Mouse (Mus musculus): ENCODE results near the gene Dnmt1. TPM values are rescaled to one million over a fixed set of nuclear protein-coding genes. Genes with fewer than 3 reads are reported as not detected.

Gene Dnmt1
- total RNA-seq, 2 experiments from 2014 or later, result 204 to 244 TPM

DNA sequence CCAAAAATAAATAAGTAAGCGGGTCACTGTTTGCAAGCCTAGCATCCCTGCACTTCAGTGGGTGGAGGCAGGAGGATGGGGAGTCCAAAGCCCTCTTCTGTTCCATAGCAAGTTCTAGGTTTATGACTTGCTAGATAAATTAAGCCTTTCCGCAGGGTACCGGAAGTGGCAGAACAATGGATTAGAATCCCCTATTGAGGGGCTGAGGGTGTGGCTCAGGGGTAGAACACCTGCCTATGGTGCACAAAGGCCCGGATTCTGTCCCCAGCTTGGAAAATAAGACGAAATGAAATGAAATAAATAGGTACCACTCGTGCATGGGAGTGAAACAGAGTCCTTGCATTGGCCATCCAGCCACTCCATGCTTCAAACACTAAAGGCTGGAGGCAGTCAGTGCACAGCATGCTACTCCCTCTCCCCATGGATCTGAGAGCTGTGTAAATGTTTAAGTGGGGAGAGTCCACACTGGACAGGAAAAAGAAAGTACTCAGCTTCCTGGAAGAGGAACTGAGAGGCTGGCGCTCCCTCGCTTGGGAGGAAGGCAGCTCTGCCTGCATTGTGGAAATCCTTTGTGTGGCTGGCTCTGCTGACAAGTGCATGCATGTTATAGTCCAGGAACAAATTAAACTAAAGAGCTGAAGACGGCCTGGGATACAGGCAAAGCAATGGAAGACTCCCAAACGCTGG, 18.9 kb upstream of the Dnmt1 start:
- ATAC-seq (replicated peaks; ENCODE audit: poor library complexity, severe bottlenecking), result no peak

DNA sequence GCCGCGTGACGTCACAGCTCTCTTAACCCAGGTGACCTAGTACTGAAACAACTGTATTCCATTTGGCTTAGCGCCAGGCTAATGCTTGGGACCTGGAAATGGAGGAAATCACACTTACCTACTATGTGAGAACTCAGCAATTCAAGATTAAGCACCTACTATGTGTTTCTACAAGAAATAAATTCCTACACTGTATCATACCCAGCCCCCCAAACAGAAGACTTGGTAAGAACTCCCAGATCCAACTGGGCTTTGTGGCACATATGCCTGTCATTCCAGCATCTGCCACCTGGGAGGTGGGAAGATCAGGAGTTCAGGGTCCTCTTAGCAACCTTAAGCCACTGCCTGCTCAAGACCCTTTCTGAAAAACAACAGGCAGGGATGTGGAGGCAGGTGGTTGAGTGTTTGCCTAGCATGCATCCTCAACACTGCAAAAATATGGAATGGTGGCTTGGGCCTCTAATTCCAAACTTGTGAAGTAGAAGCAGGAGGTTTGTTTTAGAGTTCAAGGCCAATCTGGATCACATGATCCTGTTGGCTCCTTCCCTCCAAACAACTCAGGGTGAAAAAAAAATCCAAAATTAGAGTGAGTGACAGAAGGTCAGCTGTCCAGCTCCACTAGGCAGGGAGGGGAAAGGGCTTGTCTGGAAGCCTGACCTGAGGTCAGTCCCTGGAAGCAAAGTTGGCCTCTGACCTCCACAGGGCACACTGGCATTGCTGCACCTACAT, 17.4 kb upstream of the Dnmt1 start:
- ATAC-seq (replicated peaks; ENCODE audit: poor library complexity, severe bottlenecking), result no peak

DNA sequence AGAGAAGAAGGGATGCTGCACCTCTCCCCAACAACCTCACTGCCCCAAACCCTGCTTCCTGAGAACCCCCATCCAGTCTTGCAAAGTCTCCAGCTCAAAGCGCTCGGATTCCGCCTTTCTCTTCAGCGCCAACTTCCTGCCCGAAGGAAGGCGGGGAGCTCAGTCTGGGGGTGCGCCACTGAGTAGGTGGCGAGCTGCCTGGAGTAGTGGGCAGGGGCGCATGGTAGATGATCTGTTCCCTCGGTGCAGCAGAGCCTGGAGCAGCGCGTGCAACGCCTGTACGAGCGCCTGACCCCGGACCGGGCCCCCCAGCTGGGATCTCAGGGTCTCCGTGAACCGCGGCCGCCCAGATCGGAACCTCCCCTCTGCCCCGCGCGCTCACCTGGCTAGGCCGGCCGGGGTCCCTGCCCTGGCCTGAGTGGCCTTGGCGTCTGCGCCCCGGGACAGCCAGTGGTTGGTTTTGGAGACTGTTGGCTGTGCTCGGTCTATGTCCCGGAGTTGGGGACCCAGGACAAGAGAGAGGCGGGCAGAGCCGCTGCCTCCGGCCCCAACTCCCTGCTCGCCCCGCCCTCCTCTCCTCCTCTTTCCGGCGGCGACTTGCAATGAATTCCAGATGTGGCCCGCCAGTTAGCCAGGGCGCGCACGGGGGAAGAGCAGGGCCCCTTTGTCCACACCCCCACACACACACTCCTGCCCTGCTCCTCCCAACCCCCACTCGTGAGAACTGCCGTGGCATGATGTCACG, 16.7 kb upstream of the Dnmt1 start, which contains the start of gene S1pr2:
TSS of gene S1pr2 (minus strand) at position 566 of the 745 bp plus-strand sequence.
- peak; percentile 69 for ATAC-seq (replicated peaks; ENCODE audit: poor library complexity, severe bottlenecking)

DNA sequence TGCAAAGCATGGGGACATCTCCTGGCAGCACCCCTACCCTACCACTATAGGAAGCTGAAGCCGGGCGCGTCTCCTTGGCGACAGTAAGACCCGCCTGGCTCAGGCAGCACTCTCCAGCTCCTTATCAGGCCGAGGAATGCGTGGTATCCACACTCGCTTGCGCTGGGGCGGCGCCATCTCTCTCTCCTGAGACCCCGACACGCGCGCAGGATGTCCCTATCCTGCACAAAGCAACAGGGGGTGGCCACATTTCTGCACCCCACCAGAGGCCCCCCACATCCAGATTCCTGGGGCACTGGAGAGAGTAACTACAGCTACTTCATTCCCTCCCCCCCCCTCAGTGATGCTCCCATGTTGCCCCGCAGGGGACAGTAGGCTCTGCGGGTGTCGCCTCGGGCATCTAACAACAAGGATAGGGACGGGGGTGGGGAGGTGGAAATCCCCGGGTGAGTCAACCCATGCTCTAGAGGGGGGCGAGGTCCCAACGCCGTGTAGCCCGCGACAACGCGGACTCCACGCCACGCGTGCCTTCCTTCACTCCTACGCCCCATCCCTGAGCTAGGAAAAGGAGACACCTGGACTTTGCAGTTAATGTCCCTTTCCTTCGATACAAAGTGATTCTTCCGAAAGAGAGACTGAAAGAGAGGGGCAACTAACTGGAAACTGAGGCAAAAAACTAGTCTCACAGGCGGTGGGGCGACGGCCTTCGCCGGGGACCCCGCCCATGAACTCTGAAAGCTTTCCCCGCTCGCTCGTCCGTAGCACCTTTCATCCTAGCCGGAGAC, 15.9 kb upstream of the Dnmt1 start:
- no peak for ATAC-seq (replicated peaks; ENCODE audit: poor library complexity, severe bottlenecking)

DNA sequence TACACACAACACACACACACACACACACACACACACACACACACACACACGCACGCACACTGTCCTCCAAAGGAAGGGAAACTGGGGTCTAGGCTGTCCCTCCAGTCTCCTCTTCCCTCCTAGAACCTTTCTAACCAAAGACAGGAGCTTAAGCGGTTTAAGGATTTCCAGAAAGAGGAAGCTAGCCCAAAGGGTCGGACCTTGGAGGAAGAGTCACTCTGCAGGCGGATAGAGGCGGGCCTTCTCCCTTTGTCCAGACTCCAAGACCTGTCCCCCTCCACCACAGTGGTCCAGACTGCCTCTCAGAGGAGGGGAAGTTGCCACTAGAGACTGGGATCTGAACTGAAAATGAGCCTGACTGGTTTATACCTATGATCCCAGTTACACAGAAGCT, 14.0 kb upstream of the Dnmt1 start:
- peak; percentile 84 for ATAC-seq (replicated peaks; ENCODE audit: poor library complexity, severe bottlenecking)

DNA sequence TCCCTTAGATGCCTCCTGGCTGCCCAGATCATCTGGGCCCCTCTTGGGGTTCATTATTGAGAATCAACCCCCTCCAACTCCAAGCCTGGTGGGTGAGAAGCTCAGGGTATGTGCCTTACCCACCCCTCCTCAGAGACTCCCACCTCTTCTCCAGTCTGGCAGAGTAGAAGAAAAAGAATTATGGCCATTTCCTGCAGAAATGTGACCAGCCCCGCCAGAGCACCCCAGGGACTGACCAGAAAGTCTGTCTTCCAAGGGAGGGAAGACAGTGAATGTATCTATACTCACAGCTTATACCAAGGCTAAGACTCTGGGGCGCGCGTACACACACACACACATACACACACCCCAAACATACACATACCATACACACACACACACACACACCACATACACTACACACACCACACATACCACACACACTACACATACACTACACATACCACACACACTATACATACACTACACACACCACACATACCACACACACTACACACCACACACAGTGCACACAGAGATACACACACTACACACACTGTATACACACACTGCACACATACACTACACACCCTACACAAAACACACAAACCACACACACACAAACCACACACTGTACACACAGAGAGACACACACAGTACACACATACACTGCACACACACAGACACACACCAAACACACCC, 13.5 kb upstream of the Dnmt1 start:
- ATAC-seq (replicated peaks; ENCODE audit: poor library complexity, severe bottlenecking), result no peak

DNA sequence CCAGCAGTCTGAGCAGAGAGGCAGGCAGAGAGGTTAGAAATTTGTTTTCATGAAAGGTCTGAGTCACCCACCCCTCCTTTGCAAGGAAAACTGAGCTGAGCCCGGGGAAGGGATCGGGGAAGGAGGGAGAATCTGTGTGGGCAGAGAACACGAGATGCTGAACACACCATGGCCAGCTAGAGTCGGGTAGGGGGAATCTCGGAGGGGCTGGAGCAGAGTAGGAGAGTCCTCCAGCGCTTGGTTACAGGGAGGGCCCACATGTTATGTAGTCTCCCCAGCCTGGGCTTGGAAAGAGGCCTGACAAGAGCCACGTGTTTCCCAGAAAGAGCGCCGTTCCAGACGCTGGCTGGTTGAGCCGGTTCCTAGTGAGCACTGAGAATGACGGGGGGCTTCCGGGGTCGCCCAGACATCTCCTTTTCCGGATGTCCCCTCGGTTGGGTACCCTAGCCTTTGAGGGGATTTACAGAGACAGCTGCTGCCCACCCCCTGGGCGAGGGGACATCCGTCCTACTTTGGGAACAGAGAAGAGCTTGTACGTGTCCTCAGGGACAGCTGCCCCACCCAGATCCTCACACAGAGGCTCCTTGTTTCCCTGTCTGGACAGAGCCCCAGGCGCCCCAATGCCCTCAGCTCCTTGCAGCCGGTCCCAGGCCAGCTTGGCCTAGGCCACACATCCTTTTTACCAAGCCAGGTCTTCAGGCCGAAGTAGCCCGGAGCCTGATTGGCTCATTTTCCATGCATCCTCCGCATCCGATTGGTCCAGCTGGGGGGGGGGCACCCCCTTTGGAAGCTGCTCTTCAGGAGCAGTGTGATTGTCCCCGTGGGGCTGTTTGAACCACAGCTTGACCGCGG, 12.7 kb upstream of the Dnmt1 start:
- no peak for ATAC-seq (replicated peaks; ENCODE audit: poor library complexity, severe bottlenecking)

DNA sequence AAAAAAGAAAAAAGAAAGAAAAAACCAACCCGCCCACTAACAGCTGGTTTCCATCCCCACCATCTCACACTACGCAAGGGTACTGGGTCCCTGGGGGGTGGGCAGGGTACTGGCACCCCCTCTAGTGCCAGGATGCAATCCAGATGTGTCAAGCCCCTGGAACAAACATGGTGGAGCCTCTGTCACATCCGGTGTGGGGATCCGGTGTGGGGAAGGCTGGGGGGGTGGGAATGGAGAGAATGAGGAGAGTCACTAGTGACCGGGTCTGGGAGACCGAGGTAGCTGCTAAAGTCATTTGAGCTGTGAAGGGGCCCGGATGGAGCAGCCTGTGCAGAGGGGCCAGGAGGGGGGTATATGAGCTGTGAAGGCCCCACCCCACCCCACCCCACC, 12.1 kb upstream of the Dnmt1 start:
- no peak for ATAC-seq (replicated peaks; ENCODE audit: poor library complexity, severe bottlenecking)

DNA sequence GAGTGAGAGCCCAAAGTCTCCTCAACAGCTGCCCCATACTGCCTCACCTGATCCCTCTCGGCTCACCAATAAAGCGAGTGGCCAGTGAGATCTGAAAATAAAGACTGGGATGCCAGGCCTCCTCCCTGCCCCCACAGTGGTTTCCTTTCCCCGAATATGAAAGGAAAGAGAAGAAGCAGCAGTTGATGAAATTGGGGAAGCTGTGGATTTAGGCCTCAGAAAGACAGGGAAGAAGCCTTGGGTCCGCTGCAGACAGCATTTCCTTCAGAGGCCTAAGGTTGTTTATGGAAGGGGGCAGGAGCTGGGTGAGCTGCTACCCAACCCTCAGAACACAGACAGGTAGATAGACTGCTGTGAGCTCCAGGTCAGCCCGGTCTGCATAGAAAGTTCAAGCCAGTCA, 7.1 kb upstream of the Dnmt1 start:
- ATAC-seq (replicated peaks; ENCODE audit: poor library complexity, severe bottlenecking), result peak; percentile 66

DNA sequence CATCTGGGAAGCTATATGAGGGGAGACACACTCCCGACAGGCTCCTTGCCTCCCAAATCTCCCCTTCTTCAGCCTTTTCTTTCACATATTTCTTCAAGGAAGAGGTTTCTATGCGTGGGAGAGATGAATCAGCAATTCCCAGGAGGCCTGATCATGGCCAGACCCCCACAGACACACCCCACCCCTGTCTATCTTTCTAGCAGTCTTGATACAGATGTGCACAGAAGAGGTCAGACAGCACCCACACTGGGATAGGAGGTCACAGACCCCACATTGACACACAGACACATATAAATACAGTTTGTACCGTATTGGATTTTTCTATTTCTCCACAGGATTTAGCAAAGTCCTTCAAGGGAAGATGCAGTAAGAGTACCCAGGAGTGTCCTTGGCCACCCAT, 6.3 kb upstream of the Dnmt1 start:
- ATAC-seq (replicated peaks; ENCODE audit: poor library complexity, severe bottlenecking), result no peak

DNA sequence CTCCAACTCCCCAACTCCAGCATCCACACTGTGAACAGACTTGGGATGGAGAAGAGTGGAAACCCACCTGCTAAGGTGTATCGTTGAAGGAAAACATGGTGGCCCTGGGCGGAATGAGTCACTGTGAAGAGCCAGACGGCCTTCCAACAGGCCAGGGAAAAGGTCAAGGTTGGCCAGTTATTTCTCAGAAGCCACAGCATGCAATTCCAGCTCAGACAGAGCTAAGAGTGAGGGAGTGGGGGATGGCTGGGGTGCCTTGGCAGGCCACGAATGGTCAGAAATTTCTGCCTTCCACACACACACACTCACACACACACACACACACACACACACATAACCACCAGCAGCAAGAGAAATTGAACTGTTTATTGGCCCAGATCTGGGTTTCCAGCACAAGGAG, 5.9 kb upstream of the Dnmt1 start:
- ATAC-seq (replicated peaks; ENCODE audit: poor library complexity, severe bottlenecking), result no peak

DNA sequence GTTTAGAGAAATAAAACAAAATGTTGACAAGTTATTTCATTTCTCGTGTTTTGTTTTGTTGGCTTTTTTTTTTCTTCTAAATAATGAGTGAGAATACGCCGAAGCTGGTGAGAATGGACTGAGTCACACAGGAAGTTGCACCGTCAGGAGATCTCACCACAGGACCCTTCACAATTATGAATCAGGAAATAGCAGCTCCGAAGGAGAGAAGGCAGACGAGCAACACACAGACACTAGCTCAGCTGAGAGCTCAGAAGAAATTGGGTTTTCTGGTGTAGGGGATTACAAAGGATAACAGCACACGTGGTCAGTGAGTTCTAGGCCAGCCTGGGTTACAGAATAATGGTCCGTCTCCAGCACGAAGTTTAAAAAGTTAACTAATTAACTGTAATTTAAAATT, 1.9 kb upstream of the Dnmt1 start:
- peak; percentile 98 for ATAC-seq (replicated peaks; ENCODE audit: poor library complexity, severe bottlenecking)

DNA sequence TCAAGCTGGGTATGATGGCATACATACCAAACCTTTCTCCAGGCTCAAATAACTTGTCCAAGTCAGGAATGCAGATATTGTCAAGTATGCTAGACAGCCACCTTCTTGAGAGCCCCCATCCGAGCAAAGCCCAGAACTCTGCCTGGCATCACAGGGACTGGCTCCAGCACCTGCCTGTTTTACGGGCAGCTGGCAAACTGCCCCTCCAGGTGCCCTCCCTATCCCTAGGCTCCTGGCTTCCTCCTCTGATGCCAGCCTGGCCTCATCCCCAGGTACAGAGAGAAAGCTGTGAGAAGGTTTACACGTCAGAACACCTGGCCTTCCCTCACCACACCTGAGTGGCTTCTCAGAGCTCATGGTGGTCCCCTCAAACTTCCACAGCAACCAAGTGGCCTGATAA, 2.7 kb downstream of the Dnmt1 start:
- no peak for ATAC-seq (replicated peaks; ENCODE audit: poor library complexity, severe bottlenecking)

DNA sequence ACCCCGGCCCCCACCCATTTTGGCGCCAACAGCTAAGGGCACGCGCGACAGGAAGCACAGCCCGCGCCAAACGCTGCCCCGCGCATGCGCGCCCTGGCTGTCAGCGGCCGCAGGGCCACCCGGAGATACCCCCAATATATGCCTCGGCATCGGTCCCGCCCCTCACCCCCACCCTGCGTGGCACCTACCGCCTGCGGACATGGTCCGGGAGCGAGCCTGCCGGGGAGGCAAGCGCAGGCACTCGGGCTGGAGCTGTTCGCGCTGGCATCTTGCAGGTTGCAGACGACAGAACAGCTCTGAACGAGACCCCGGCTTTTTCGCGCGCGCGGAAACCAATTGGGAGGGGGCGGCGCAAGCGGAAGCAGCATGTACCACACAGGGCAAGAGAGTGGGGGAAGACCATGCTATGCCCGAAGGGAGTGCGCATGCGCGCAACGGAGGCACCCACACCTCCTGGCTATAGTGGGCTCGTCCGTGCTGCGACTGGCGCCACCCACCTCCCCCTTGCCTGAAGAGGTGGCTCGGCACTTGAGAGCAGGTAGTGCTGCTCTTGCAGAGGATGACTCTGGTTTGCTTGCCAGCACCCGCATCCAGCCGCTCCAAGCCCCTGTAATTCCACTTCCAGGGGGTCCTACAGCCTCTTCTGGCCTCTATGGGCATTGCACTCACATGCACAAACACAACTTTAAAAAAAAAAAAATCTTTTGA, 7.0 kb downstream of the Dnmt1 start:
- ATAC-seq (replicated peaks; ENCODE audit: poor library complexity, severe bottlenecking), result peak; percentile 96

DNA sequence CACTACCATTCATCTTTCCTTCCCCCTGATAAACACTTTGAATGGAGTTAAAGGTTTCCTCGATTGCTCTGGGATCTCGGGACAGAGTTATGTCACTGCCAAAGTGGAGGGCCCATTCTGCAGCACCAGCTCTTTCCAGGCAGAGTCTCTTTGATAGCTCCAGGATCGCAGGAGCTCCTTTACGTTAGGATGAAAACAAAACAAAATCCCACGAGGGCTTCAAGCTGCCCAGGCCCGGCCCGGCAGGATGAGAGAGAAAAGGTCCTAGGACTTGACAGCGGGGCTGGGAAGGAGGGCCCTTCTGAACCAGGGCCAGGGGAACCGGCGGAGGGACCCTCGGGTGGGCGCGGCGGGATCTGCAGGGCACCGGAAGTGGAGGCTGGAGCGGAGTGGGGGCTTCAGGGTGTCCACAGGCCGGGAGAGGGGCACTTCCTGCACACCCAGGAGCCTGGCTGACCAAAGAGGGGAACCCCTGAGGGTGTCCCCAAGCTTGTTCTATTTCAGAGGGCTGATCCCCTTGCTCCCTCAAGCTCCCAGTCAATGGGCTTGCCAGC, 7.6 kb downstream of the Dnmt1 start:
- no peak for ATAC-seq (replicated peaks; ENCODE audit: poor library complexity, severe bottlenecking)

DNA sequence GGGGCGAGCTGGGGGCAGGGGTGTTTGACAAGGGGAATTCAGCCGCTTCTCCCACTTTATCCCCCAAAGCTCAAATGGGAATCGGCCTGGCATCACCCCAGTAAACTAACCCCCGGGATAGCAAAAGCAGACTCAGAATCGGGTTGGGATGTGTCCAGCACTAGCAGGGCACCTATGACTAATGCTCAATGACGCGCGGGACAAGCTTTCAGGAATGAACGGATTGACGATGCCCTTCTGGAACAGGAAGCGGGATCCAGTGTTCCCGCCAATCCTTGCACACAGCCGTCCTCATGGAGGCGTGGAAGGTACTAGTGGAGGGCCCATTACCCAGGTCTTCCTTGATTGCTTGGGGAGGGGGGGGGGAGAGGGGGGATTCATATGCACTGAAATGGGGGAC, 8.2 kb downstream of the Dnmt1 start:
- ATAC-seq (replicated peaks; ENCODE audit: poor library complexity, severe bottlenecking), result no peak

DNA sequence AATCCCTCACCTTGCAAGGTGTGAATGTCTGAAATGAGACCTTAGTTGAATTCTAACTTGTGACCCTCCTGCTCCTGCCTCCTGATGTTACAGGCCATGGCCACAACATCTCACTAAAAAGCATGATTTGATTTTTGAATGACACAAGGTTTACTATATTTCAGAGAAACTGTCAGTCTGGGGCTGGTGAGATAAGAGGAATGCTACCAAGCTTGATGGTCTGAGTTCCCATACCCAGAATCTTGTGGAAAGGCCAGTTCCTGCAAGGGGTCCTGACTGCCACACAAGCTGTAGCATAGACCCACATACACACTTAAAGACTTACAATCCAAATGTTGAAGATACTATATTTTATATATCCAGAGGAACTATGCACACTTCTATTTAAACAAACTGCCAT, 9.3 kb downstream of the Dnmt1 start:
- no peak for ATAC-seq (replicated peaks; ENCODE audit: poor library complexity, severe bottlenecking)

Measured in granulocyte monocyte progenitor cell, adult 5-6 weeks (primary cell).